Mouse (Mus musculus): ENCODE data around the gene Ifit2. TPM values are rescaled to one million over a fixed set of nuclear protein-coding genes. Genes with fewer than 3 reads are reported as not detected.
A peak's percentile ranks its signal among the peaks of the same experiment; 100 is the strongest.

Gene Ifit2
- polyA plus RNA-seq (2015; fragmentation: Nextera tagmentation; extraction: Ambion mirVana), result 7.7 and 8.9 TPM in 2 replicates

- peak within 1 kb of the TSS; percentile 58 for H3K4me3 ChIP-seq
- H3K9ac ChIP-seq, result no peak within 1 kb of the TSS
- ATAC-seq (replicated peaks; ENCODE audit: insufficient number of reproducible peaks, insufficient read depth, low FRiP score, low read depth), result peak; percentile 87
- peak within 1 kb of the TSS; percentile 81 for H3K27ac ChIP-seq
- H3K4me1 ChIP-seq (replicated peaks), result peaks cover 24% of the 10 kb centered on the region
- no peaks in the 10 kb centered on the region for H3K9me3 ChIP-seq (replicated peaks)
- 1% methylated on average over 22 of the region's 22 CpGs for WGBS
- no peaks in the 10 kb centered on the region for H3K27me3 ChIP-seq
- no peaks in the 10 kb centered on the region for H3K36me3 ChIP-seq
- peak within 1 kb of the TSS; percentile 71 for H3K4me2 ChIP-seq
Observed at GRCm38 (mm10) chr19:34550534-34551223, at the start of gene Ifit2. Gene Ifit2 (plus strand): TSS chr19:34550694.

DNA sequence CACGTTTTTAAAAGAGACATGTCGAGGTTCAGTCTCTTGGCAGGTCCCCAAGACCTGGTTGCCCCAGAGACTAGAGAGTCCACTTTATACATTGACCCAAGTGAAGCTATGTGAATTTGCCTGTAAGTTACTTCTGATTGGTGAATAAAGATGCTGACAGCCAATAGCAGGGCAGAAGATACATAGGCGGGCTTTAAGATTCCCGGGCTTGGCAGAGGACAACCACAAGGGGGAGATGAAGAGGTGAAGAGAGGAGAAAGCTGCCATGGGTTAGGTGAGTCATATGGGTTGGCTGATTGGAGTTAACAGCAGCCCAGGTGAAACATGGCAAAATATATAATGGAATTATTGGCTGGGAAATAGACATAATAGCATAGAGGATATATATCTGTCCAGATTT is 49.7 kb upstream of the Ifit2 start:
- Histone ChIP-seq H3K4me1 (replicated peaks) (peaks cover 8% of the 10 kb centered on the region; the same call in 1 of the 2 replicates), H3K27me3 (no peaks in the 10 kb centered on the region), H3K27ac (no peak overlapping the region), H3K9me3 (replicated peaks) (no peaks in the 10 kb centered on the region), H3K9ac (no peak overlapping the region), H3K4me2 (no peak overlapping the region), H3K4me3 (no peak overlapping the region), H3K36me3 (no peaks in the 10 kb centered on the region; the same call in 1 of the 2 replicates)
- 37% methylated on average over 4 of the region's 4 CpGs for WGBS
- no peak for ATAC-seq (replicated peaks; ENCODE audit: insufficient number of reproducible peaks, insufficient read depth, low FRiP score, low read depth)

DNA sequence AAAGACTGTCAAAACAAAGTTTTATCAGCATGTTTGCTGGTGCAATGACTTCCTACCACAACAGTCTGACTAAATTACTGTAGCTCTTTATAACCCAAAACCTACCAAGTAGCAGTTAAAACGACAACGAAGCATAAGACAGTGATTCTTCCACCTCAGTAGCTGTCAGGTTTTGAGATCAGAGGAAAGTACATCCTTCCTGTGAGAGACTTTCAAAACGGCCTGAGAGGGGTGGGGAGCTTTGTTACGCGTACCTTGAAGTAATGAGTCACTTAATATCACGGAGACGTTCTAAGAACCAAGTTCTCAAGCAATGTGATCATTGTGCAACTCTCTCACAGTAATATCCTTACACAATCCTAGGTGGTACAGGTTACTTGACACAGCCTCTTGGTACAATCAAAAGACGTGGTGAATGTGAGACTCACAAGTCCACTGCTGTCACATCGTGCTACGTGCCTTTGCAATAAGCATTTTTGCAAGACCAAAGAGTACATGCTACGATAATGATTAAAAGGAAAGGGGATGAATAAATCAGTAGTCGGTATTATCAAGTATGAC is 45.3 kb upstream of the Ifit2 start:
- no peak for ATAC-seq (replicated peaks; ENCODE audit: insufficient number of reproducible peaks, insufficient read depth, low FRiP score, low read depth)
- no peaks in the 10 kb centered on the region for H3K9me3 ChIP-seq (replicated peaks)
- H3K4me1 ChIP-seq (replicated peaks), result no peaks in the 10 kb centered on the region
- no peak overlapping the region for H3K9ac ChIP-seq
- WGBS, result 81% methylated on average over 12 of the region's 12 CpGs
- no peaks in the 10 kb centered on the region for H3K27me3 ChIP-seq
- no peak overlapping the region for H3K27ac ChIP-seq
- no peak overlapping the region for H3K4me3 ChIP-seq
- peaks cover 15% of the 10 kb centered on the region; the same call in 1 of the 2 replicates for H3K36me3 ChIP-seq
- H3K4me2 ChIP-seq, result no peak overlapping the region

GRCm38 (mm10) chr19:34510717-34511116 is 39.8 kb upstream of the Ifit2 start:
- 75% methylated on average over 5 of the region's 5 CpGs for WGBS
- no peak overlapping the region for H3K27ac ChIP-seq
- no peak overlapping the region for H3K4me2 ChIP-seq
- no peaks in the 10 kb centered on the region for H3K4me1 ChIP-seq (replicated peaks)
- peaks cover 18% of the 10 kb centered on the region; the same call in 1 of the 2 replicates for H3K36me3 ChIP-seq
- no peak overlapping the region for H3K9ac ChIP-seq
- no peaks in the 10 kb centered on the region for H3K9me3 ChIP-seq (replicated peaks)
- H3K4me3 ChIP-seq, result no peak overlapping the region
- no peaks in the 10 kb centered on the region for H3K27me3 ChIP-seq
- no peak for ATAC-seq (replicated peaks; ENCODE audit: insufficient number of reproducible peaks, insufficient read depth, low FRiP score, low read depth)

DNA sequence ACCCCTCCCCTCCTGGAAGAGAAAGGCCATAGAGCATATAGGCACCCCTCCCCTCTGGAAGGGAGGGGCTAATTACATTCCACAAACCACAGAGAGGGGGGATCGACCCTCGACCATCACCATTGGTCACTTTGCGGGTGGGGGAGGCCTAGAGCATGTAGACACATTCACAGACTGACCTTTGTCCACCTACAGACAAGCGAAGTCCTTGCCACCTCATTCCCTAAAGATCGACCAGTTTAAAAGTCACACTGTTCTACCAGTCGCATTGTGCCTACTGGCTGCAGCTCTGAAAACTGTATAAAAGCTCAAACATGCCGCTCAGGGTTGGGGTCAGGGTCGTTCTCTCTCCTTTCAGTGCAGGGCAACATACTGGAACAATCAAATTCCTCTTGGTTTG is 39.0 kb upstream of the Ifit2 start:
- Histone ChIP-seq H3K4me2 (no peak overlapping the region), H3K4me1 (replicated peaks) (no peaks in the 10 kb centered on the region; the same call in 1 of the 2 replicates), H3K4me3 (no peak overlapping the region), H3K9ac (no peak overlapping the region), H3K9me3 (replicated peaks) (no peaks in the 10 kb centered on the region), H3K27ac (no peak overlapping the region), H3K36me3 (peaks cover 17% of the 10 kb centered on the region; the same call in 1 of the 2 replicates), H3K27me3 (no peaks in the 10 kb centered on the region)
- ATAC-seq (replicated peaks; ENCODE audit: insufficient number of reproducible peaks, insufficient read depth, low FRiP score, low read depth), result no peak
- WGBS, result 68% methylated on average over 8 of the region's 8 CpGs

GRCm38 (mm10) chr19:34515681-34516080 is 34.8 kb upstream of the Ifit2 start:
- Histone ChIP-seq H3K4me2 (no peak overlapping the region), H3K4me3 (no peak overlapping the region), H3K9me3 (replicated peaks) (no peaks in the 10 kb centered on the region), H3K4me1 (replicated peaks) (no peaks in the 10 kb centered on the region; the same call in 1 of the 2 replicates), H3K36me3 (0 out of 2 replicates have a peak, but pooled peaks cover 4% of the 10 kb centered on the region), H3K27me3 (no peaks in the 10 kb centered on the region), H3K9ac (no peak overlapping the region), H3K27ac (no peak overlapping the region)
- 70% methylated on average over 3 of the region's 3 CpGs for WGBS
- no peak for ATAC-seq (replicated peaks; ENCODE audit: insufficient number of reproducible peaks, insufficient read depth, low FRiP score, low read depth)

DNA sequence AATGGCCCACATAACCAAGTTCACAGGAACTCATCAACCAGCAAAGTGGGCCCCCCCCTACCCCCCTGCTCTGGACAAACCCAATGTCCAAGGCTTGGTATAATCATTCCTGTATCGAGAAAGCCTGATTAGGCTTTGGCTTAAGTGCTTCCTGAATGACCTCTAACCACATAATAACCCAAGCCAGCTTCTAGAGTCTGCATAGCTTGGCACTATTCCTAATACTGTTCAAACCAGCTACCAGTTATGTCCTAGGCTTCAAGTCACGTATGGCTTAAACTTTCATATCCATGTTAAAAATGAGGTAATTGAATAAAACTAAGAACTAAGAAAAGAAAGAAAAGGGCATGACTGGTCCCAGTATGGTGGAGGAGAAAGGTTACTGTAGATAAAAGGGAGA is 34.1 kb upstream of the Ifit2 start:
- Histone ChIP-seq H3K36me3 (0 out of 2 replicates have a peak, but pooled peaks cover 4% of the 10 kb centered on the region), H3K9me3 (replicated peaks) (no peaks in the 10 kb centered on the region), H3K9ac (no peak overlapping the region), H3K4me1 (replicated peaks) (no peaks in the 10 kb centered on the region; the same call in 1 of the 2 replicates), H3K27me3 (no peaks in the 10 kb centered on the region), H3K4me3 (no peak overlapping the region), H3K4me2 (no peak overlapping the region), H3K27ac (no peak overlapping the region)
- WGBS, result 73% methylated on average over 2 of the region's 2 CpGs
- no peak for ATAC-seq (replicated peaks; ENCODE audit: insufficient number of reproducible peaks, insufficient read depth, low FRiP score, low read depth)

- H3K27me3 ChIP-seq, result no peaks in the 10 kb centered on the region
- ATAC-seq (replicated peaks; ENCODE audit: insufficient number of reproducible peaks, insufficient read depth, low FRiP score, low read depth), result no peak
Observed at GRCm38 (mm10) chr19:34517197-34517596, 33.3 kb upstream of the Ifit2 start.

GRCm38 (mm10) chr19:34517812-34518594 is 32.5 kb upstream of the Ifit2 start:
- Histone ChIP-seq H3K9ac (no peak overlapping the region), H3K4me1 (replicated peaks) (no peaks in the 10 kb centered on the region; the same call in 1 of the 2 replicates), H3K4me3 (no peak overlapping the region), H3K36me3 (0 out of 2 replicates have a peak, but pooled peaks cover 4% of the 10 kb centered on the region), H3K27ac (no peak overlapping the region), H3K4me2 (no peak overlapping the region), H3K27me3 (no peaks in the 10 kb centered on the region), H3K9me3 (replicated peaks) (no peaks in the 10 kb centered on the region)
- no peak for ATAC-seq (replicated peaks; ENCODE audit: insufficient number of reproducible peaks, insufficient read depth, low FRiP score, low read depth)
- 83% methylated on average over 13 of the region's 13 CpGs for WGBS

More at GRCm38 (mm10) chr19:34517197-34517596, 33.3 kb upstream of the Ifit2 start:
- Histone ChIP-seq H3K27ac (no peak overlapping the region), H3K4me2 (no peak overlapping the region), H3K9me3 (replicated peaks) (no peaks in the 10 kb centered on the region), H3K9ac (no peak overlapping the region), H3K36me3 (0 out of 2 replicates have a peak, but pooled peaks cover 4% of the 10 kb centered on the region), H3K4me1 (replicated peaks) (no peaks in the 10 kb centered on the region; the same call in 1 of the 2 replicates), H3K4me3 (no peak overlapping the region)
- WGBS, result 81% methylated on average over 3 of the region's 3 CpGs

- Histone ChIP-seq H3K4me1 (replicated peaks) (no peaks in the 10 kb centered on the region; the same call in 1 of the 2 replicates), H3K27ac (no peak overlapping the region), H3K9me3 (replicated peaks) (no peaks in the 10 kb centered on the region), H3K9ac (no peak overlapping the region), H3K36me3 (peaks cover 6% of the 10 kb centered on the region; the same call in 1 of the 2 replicates), H3K27me3 (no peaks in the 10 kb centered on the region), H3K4me2 (no peak overlapping the region), H3K4me3 (no peak overlapping the region)
- WGBS, result 65% methylated on average over 3 of the region's 3 CpGs
- ATAC-seq (replicated peaks; ENCODE audit: insufficient number of reproducible peaks, insufficient read depth, low FRiP score, low read depth), result no peak
Observed at GRCm38 (mm10) chr19:34518786-34519185, 31.7 kb upstream of the Ifit2 start.

GRCm38 (mm10) chr19:34519646-34520045 is 30.8 kb upstream of the Ifit2 start:
- H3K9ac ChIP-seq, result no peak overlapping the region
- no peak overlapping the region for H3K27ac ChIP-seq
- H3K27me3 ChIP-seq, result no peaks in the 10 kb centered on the region
- no peaks in the 10 kb centered on the region for H3K9me3 ChIP-seq (replicated peaks)
- H3K4me1 ChIP-seq (replicated peaks), result peaks cover 3% of the 10 kb centered on the region
- H3K4me2 ChIP-seq, result no peak overlapping the region
- no peak overlapping the region for H3K4me3 ChIP-seq
- ATAC-seq (replicated peaks; ENCODE audit: insufficient number of reproducible peaks, insufficient read depth, low FRiP score, low read depth), result no peak
- H3K36me3 ChIP-seq, result peaks cover 6% of the 10 kb centered on the region; the same call in 1 of the 2 replicates
- 83% methylated on average over 3 of the region's 3 CpGs for WGBS
